Comparison of ENCODE assay signal across 7 mouse cellular contexts in genomic region chr7:140047811-140048311, GRCm38 (mm10). TPM values are rescaled to one million over a fixed set of nuclear protein-coding genes. Genes with fewer than 3 reads are reported as not detected.
DNase-seq lines count a peak whose midpoint lies in the region; ATAC-seq and TF ChIP-seq lines count a peak whose summit lies in the region.

No protein-coding gene starts in this region.

- H3K36me3 ChIP-seq in lung, embryonic 15.5 days: no peaks in the 10 kb centered on the region
- no peaks in the 10 kb centered on the region for H3K36me3 ChIP-seq in embryonic facial prominence, embryonic 11.5 days (replicated peaks; ENCODE audit: control insufficient read depth, insufficient read depth, low read depth, low read length)
- no peaks in the 10 kb centered on the region for H3K36me3 ChIP-seq in hindbrain, embryonic 11.5 days (ENCODE audit: control insufficient read depth, insufficient read depth, low read length)

- H3K4me3 ChIP-seq in lung, embryonic 15.5 days: peak overlapping the region; percentile 41
- H3K4me3 ChIP-seq in embryonic facial prominence, embryonic 11.5 days (ENCODE audit: low read depth, low read length): peak overlapping the region; percentile 31
- H3K4me3 ChIP-seq in hindbrain, embryonic 11.5 days (ENCODE audit: low read depth, low read length): peak overlapping the region; percentile 50
- no peak overlapping the region for H3K4me3 ChIP-seq in cerebellum, adult 2 months (replicated peaks; ENCODE audit: insufficient read depth, low read depth, low read length)

- H3K27ac ChIP-seq in lung, embryonic 15.5 days: no peak overlapping the region
- no peak overlapping the region for H3K27ac ChIP-seq in embryonic facial prominence, embryonic 11.5 days (replicated peaks; ENCODE audit: low read depth, low read length)
- peak overlapping the region; percentile 60 for H3K27ac ChIP-seq in hindbrain, embryonic 11.5 days (ENCODE audit: low read depth, low read length)
- H3K27ac ChIP-seq in cerebellum, adult 2 months (ENCODE audit: insufficient read depth, low read length): no peak overlapping the region

- peak overlapping the region; percentile 82 for H3K4me2 ChIP-seq in lung, embryonic 15.5 days
- H3K4me2 ChIP-seq in embryonic facial prominence, embryonic 11.5 days (ENCODE audit: low read depth, low read length): peak overlapping the region; percentile 39
- peak overlapping the region; percentile 74 for H3K4me2 ChIP-seq in hindbrain, embryonic 11.5 days (replicated peaks; ENCODE audit: low read depth, low read length)

- 2% methylated on average over 33 of the region's 33 CpGs for WGBS in lung, embryonic 15.5 days
- WGBS in embryonic facial prominence, embryonic 11.5 days: under 1% methylated on average over 33 of the region's 33 CpGs
- WGBS in hindbrain, embryonic 11.5 days: 1% methylated on average over 33 of the region's 33 CpGs
- WGBS in cerebellum, adult 2 months: under 1% methylated on average over 33 of the region's 33 CpGs

- no peak for TF ChIP-seq CTCF in cerebellum, adult 2 months (IDR thresholded peaks at IDR 0.05; ENCODE audit: borderline replicate concordance, insufficient read depth, low read depth, low read length)

- H3K4me1 ChIP-seq in lung, embryonic 15.5 days: peaks cover 24% of the 10 kb centered on the region
- H3K4me1 ChIP-seq in embryonic facial prominence, embryonic 11.5 days (ENCODE audit: control insufficient read depth, insufficient read depth, low read length): peaks cover 7% of the 10 kb centered on the region; the same call in 1 of the 2 replicates
- H3K4me1 ChIP-seq in hindbrain, embryonic 11.5 days (replicated peaks; ENCODE audit: control insufficient read depth, insufficient read depth, low read length): no peaks in the 10 kb centered on the region
- peaks cover 5% of the 10 kb centered on the region; the same call in 1 of the 2 replicates for H3K4me1 ChIP-seq in cerebellum, adult 2 months (ENCODE audit: control insufficient read depth, insufficient read depth, low read length)

- H3K9me3 ChIP-seq in lung, embryonic 15.5 days: no peaks in the 10 kb centered on the region
- no peaks in the 10 kb centered on the region for H3K9me3 ChIP-seq in embryonic facial prominence, embryonic 11.5 days (replicated peaks; ENCODE audit: control insufficient read depth, low read length)
- no peaks in the 10 kb centered on the region for H3K9me3 ChIP-seq in hindbrain, embryonic 11.5 days (ENCODE audit: control insufficient read depth, low read length)

- no peak for DNase-seq in lung, adult 18-20 months
- peak; percentile 38 for DNase-seq in embryonic facial prominence, embryonic 11.5 days (ENCODE audit: low spot score)
- DNase-seq in hindbrain, embryonic 11.5 days (ENCODE audit: low spot score): peak; percentile 71
- peak; percentile 12 for DNase-seq in lung, postnatal 10 days
- DNase-seq in B cell, adult 2 months: no peak
- no peak for DNase-seq in cerebellum, adult 2 months

- ATAC-seq in lung, embryonic 15.5 days (ENCODE audit: borderline replicate concordance, extremely low read depth, low FRiP score, low TSS enrichment): no peak
- no peak for ATAC-seq in embryonic facial prominence, embryonic 11.5 days (replicated peaks; ENCODE audit: insufficient number of reproducible peaks, low FRiP score, low TSS enrichment, low read depth)
- 0 out of 2 replicates have a peak, but pooled peaks have one; percentile 20 for ATAC-seq in hindbrain, embryonic 11.5 days (ENCODE audit: low FRiP score)

- peaks cover 88% of the 10 kb centered on the region for H3K27me3 ChIP-seq in lung, embryonic 15.5 days
- H3K27me3 ChIP-seq in embryonic facial prominence, embryonic 11.5 days (ENCODE audit: control insufficient read depth, insufficient read depth, low read length): peaks cover 60% of the 10 kb centered on the region
- H3K27me3 ChIP-seq in hindbrain, embryonic 11.5 days (ENCODE audit: control insufficient read depth, insufficient read depth, low read length): peaks cover 49% of the 10 kb centered on the region
- peaks cover 2% of the 10 kb centered on the region; the same call in 1 of the 2 replicates for H3K27me3 ChIP-seq in cerebellum, adult 2 months (ENCODE audit: control insufficient read depth, insufficient read depth, low read length)

- peak overlapping the region; percentile 14; the same call in 1 of the 2 replicates for H3K9ac ChIP-seq in lung, embryonic 15.5 days
- H3K9ac ChIP-seq in embryonic facial prominence, embryonic 11.5 days (replicated peaks; ENCODE audit: low read length): peak overlapping the region; percentile 19
- H3K9ac ChIP-seq in hindbrain, embryonic 11.5 days (ENCODE audit: low read depth, low read length): peak overlapping the region; percentile 74

- no peak for TF ChIP-seq POLR2A in cerebellum, adult 2 months (IDR thresholded peaks at IDR 0.05; ENCODE audit: borderline replicate concordance, insufficient read depth, low read length)

RNA-seq across cellular contexts. Expression of gene Msx3, which starts 1.0 kb away (rescaled TPM):
- polyA plus RNA-seq in lung, embryonic 15.5 days (2015; fragmentation: Nextera tagmentation; extraction: Ambion mirVana): not detected in 2 replicates
- 2.5 and 3.9 TPM in 2 replicates for polyA plus RNA-seq in embryonic facial prominence, embryonic 11.5 days (2014; fragmentation: Nextera tagmentation; extraction: Ambion mirVana)
- 106 and 139 TPM in 2 replicates for polyA plus RNA-seq in hindbrain, embryonic 11.5 days (2014; fragmentation: Nextera tagmentation; extraction: Ambion mirVana)
- not detected in 2 replicates for polyA plus RNA-seq in cerebellum, adult 2 months (2012; rRNA removed)

RNA-seq across cellular contexts. Expression of gene Tubgcp2, which starts 11.4 kb away (rescaled TPM):
- polyA plus RNA-seq in lung, embryonic 15.5 days (2015; fragmentation: Nextera tagmentation; extraction: Ambion mirVana): 53.2 and 56.4 TPM in 2 replicates
- 74.8 and 75.7 TPM in 2 replicates for polyA plus RNA-seq in embryonic facial prominence, embryonic 11.5 days (2014; fragmentation: Nextera tagmentation; extraction: Ambion mirVana)
- polyA plus RNA-seq in hindbrain, embryonic 11.5 days (2014; fragmentation: Nextera tagmentation; extraction: Ambion mirVana): 58.1 and 67.4 TPM in 2 replicates
- polyA plus RNA-seq in cerebellum, adult 2 months (2012; rRNA removed): 51.4 and 54.5 TPM in 2 replicates

RNA-seq across cellular contexts. Expression of gene Zfp511, which starts 11.7 kb away (rescaled TPM):
- polyA plus RNA-seq in lung, embryonic 15.5 days (2015; fragmentation: Nextera tagmentation; extraction: Ambion mirVana): 40.0 and 40.1 TPM in 2 replicates
- polyA plus RNA-seq in embryonic facial prominence, embryonic 11.5 days (2014; fragmentation: Nextera tagmentation; extraction: Ambion mirVana): 37.1 and 37.5 TPM in 2 replicates
- polyA plus RNA-seq in hindbrain, embryonic 11.5 days (2014; fragmentation: Nextera tagmentation; extraction: Ambion mirVana): 47.0 and 49.9 TPM in 2 replicates
- polyA plus RNA-seq in cerebellum, adult 2 months (2012; rRNA removed): 75.8 and 76.9 TPM in 2 replicates

RNA-seq across cellular contexts. Expression of gene Caly, which starts 34.5 kb away (rescaled TPM):
- polyA plus RNA-seq in lung, embryonic 15.5 days (2015; fragmentation: Nextera tagmentation; extraction: Ambion mirVana): 0.66 and 1.1 TPM in 2 replicates
- 1.6 and 2.7 TPM in 2 replicates for polyA plus RNA-seq in embryonic facial prominence, embryonic 11.5 days (2014; fragmentation: Nextera tagmentation; extraction: Ambion mirVana)
- 11.2 and 12.1 TPM in 2 replicates for polyA plus RNA-seq in hindbrain, embryonic 11.5 days (2014; fragmentation: Nextera tagmentation; extraction: Ambion mirVana)
- 189 and 198 TPM in 2 replicates for polyA plus RNA-seq in cerebellum, adult 2 months (2012; rRNA removed)

RNA-seq across cellular contexts. Expression of gene Prap1, which starts 45.3 kb away (rescaled TPM):
- not detected in 2 replicates for polyA plus RNA-seq in lung, embryonic 15.5 days (2015; fragmentation: Nextera tagmentation; extraction: Ambion mirVana)
- polyA plus RNA-seq in embryonic facial prominence, embryonic 11.5 days (2014; fragmentation: Nextera tagmentation; extraction: Ambion mirVana): not detected in 2 replicates
- 0.27 TPM in 1 of 2 replicates, not detected in the other for polyA plus RNA-seq in hindbrain, embryonic 11.5 days (2014; fragmentation: Nextera tagmentation; extraction: Ambion mirVana)
- polyA plus RNA-seq in cerebellum, adult 2 months (2012; rRNA removed): not detected in 2 replicates

Comparison
In these comparisons a context has a peak if more than half of its experiments do, and no peak if none do; other contexts are left out.
1. DNase-seq: peak in embryonic facial prominence, embryonic 11.5 days (single experiment), hindbrain, embryonic 11.5 days (single experiment) and lung, postnatal 10 days (single experiment); none in lung, adult 18-20 months (0 of 2), B cell, adult 2 months (0 of 2) and cerebellum, adult 2 months (0 of 2).
2. H3K9ac ChIP-seq: peak in every context shown above with its lines; median percentile 74 in hindbrain, embryonic 11.5 days; 19 in embryonic facial prominence, embryonic 11.5 days; 14 in lung, embryonic 15.5 days.
3. RNA of gene Msx3, which starts 1.0 kb away (polyA plus RNA-seq): 106 to 139 TPM in hindbrain, embryonic 11.5 days; 2.5 to 3.9 TPM in embryonic facial prominence, embryonic 11.5 days, not detected in cerebellum, adult 2 months and not detected in lung, embryonic 15.5 days; every median in the first group is over 10 times any median in the second.
4. Peak in every context shown above with its lines, with median percentiles within 50 percentile points of each other: H3K4me2 ChIP-seq.